In the genomic region with DNA sequence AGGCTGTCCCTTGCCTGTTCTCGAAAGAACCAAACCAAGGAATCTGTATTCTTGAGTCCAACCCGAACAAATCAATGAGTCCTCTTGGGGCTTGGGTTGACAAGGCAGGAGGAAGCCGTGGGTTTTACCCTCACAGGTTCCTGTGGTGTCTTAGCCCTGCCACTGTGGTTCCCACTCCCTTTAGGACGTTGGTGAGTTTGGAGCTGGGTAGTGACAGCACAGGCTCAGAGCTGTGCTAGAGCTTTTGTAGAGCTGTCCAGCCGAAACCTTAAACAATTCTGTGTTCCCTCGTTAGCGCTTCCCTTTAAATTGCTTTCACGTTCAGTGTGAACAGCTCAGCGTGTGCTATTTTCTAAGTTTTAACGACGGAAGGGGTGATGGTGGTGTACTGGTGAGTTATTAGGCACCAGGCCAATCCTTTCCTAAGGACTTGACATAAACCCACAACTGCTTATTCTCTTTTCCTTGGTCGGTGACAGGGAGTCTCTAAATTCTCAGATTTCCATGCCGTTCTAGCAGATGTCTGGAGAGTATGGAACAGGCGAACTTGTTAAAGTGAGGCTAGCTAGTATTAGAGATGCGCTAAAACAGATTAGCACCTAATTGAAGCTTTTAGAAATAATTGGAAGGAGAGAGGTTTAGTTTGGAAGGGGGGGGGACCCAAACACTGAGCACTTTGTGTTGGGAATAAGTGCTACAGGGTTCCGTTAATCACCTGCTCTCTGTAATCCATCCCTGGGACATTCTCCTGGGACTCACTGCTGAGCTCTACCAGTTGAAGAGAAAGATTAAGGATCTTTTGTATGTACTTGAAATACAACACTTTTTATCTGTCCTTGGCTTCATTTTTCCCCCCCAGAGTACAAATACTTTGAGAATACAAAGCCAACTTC, we compare ENCODE assay signal across 28 mouse cellular contexts. TPM values are rescaled to one million over a fixed set of nuclear protein-coding genes. Genes with fewer than 3 reads are reported as not detected.
DNase-seq lines count a peak whose midpoint lies in the region; ATAC-seq and TF ChIP-seq lines count a peak whose summit lies in the region.
"Had no signal": no experiment of that assay in that cellular context is flagged by ENCODE, and none has a peak within 500 bp of the region (broad histone marks: within the 10 kb centered on the region; RNA-seq: fewer than 3 reads in every experiment).

No protein-coding gene starts in this region.

- H3K9ac ChIP-seq in embryonic facial prominence, embryonic 14.5 days (ENCODE audit: low read depth, low read length), result no peak overlapping the region
- H3K9ac ChIP-seq in forebrain, embryonic 16.5 days (replicated peaks; ENCODE audit: low read depth, low read length), result no peak overlapping the region
- H3K9ac ChIP-seq: embryonic facial prominence, embryonic 12.5 days; heart, embryonic 12.5 days; hindbrain, embryonic 14.5 days; kidney, embryonic 15.5 days; liver, embryonic 15.5 days; lung, embryonic 15.5 days; midbrain, embryonic 12.5 days; neural tube, embryonic 12.5 days had no signal

- 61% methylated on average over 16 of the region's 16 CpGs for WGBS in embryonic facial prominence, embryonic 14.5 days
- WGBS in embryonic facial prominence, embryonic 10.5 days, result 70% methylated on average over 16 of the region's 16 CpGs
- 56% methylated on average over 16 of the region's 16 CpGs for WGBS in kidney, adult 2 months
- WGBS in forebrain, embryonic 16.5 days, result 20% methylated on average over 16 of the region's 16 CpGs
- 83% methylated on average over 16 of the region's 16 CpGs for WGBS in hindbrain, embryonic 10.5 days

- no peaks in the 10 kb centered on the region for H3K4me1 ChIP-seq in embryonic facial prominence, embryonic 14.5 days (ENCODE audit: control insufficient read depth, insufficient read depth, low read length)
- peaks cover 6% of the 10 kb centered on the region; the same call in 1 of the 2 replicates for H3K4me1 ChIP-seq in embryonic facial prominence, embryonic 10.5 days
- no peaks in the 10 kb centered on the region for H3K4me1 ChIP-seq in kidney, adult 2 months (ENCODE audit: control insufficient read depth, insufficient read depth, low read length)
- peaks cover 2% of the 10 kb centered on the region; the same call in 1 of the 2 replicates for H3K4me1 ChIP-seq in forebrain, embryonic 16.5 days (replicated peaks; ENCODE audit: control insufficient read depth, insufficient read depth, low read length)
- H3K4me1 ChIP-seq in hindbrain, embryonic 10.5 days (replicated peaks), result no peaks in the 10 kb centered on the region
- H3K4me1 ChIP-seq: heart, embryonic 12.5 days; kidney, embryonic 15.5 days; liver, embryonic 15.5 days; lung, embryonic 15.5 days; midbrain, embryonic 12.5 days; neural tube, embryonic 12.5 days had no signal

- H3K27ac ChIP-seq in embryonic facial prominence, embryonic 14.5 days (replicated peaks; ENCODE audit: low read depth, low read length), result no peak overlapping the region
- no peak overlapping the region for H3K27ac ChIP-seq in embryonic facial prominence, embryonic 10.5 days (replicated peaks)
- 0 out of 2 replicates have a peak overlapping the region, but pooled peaks have one; percentile 3 for H3K27ac ChIP-seq in kidney, adult 2 months (ENCODE audit: insufficient read depth, low read depth, low read length)
- H3K27ac ChIP-seq in forebrain, embryonic 16.5 days (ENCODE audit: low read length), result no peak overlapping the region
- H3K27ac ChIP-seq in hindbrain, embryonic 10.5 days, result no peak overlapping the region
- H3K27ac ChIP-seq: embryonic facial prominence, embryonic 12.5 days; heart, adult 2 months; hindbrain, embryonic 14.5 days; kidney, embryonic 15.5 days; liver, embryonic 15.5 days; lung, embryonic 15.5 days; midbrain, embryonic 12.5 days; neural tube, embryonic 12.5 days had no signal

- H3K36me3 ChIP-seq in embryonic facial prominence, embryonic 14.5 days (ENCODE audit: control insufficient read depth, insufficient read depth, low read length), result no peaks in the 10 kb centered on the region
- H3K36me3 ChIP-seq in embryonic facial prominence, embryonic 10.5 days (replicated peaks), result no peaks in the 10 kb centered on the region
- H3K36me3 ChIP-seq in kidney, adult 2 months (ENCODE audit: control insufficient read depth, insufficient read depth, low read length), result peaks cover 4% of the 10 kb centered on the region; the same call in 1 of the 2 replicates
- H3K36me3 ChIP-seq in forebrain, embryonic 16.5 days (ENCODE audit: control insufficient read depth, insufficient read depth), result no peaks in the 10 kb centered on the region
- H3K36me3 ChIP-seq in hindbrain, embryonic 10.5 days, result no peaks in the 10 kb centered on the region
- H3K36me3 ChIP-seq: embryonic facial prominence, embryonic 12.5 days; G1E; heart, embryonic 12.5 days; kidney, embryonic 15.5 days; liver, embryonic 15.5 days; lung, embryonic 15.5 days; midbrain, embryonic 12.5 days; neural tube, embryonic 12.5 days had no signal

- H3K4me3 ChIP-seq in embryonic facial prominence, embryonic 14.5 days (ENCODE audit: low read depth, low read length), result no peak overlapping the region
- no peak overlapping the region for H3K4me3 ChIP-seq in embryonic facial prominence, embryonic 10.5 days
- no peak overlapping the region for H3K4me3 ChIP-seq in kidney, adult 2 months (ENCODE audit: insufficient read depth, low read depth, low read length)
- no peak overlapping the region for H3K4me3 ChIP-seq in forebrain, embryonic 16.5 days (replicated peaks; ENCODE audit: low read length)
- no peak overlapping the region for H3K4me3 ChIP-seq in hindbrain, embryonic 10.5 days
- H3K4me3 ChIP-seq: embryonic facial prominence, embryonic 12.5 days; heart, adult 2 months; heart, embryonic 12.5 days; kidney, embryonic 15.5 days; liver, embryonic 15.5 days; lung, embryonic 15.5 days; midbrain, embryonic 12.5 days; myocyte; neural tube, embryonic 12.5 days had no signal

- H3K27me3 ChIP-seq in embryonic facial prominence, embryonic 14.5 days (replicated peaks; ENCODE audit: control insufficient read depth, insufficient read depth, low read length), result no peaks in the 10 kb centered on the region
- no peaks in the 10 kb centered on the region for H3K27me3 ChIP-seq in embryonic facial prominence, embryonic 10.5 days (replicated peaks; ENCODE audit: low read depth, poor library complexity, severe bottlenecking)
- no peaks in the 10 kb centered on the region for H3K27me3 ChIP-seq in kidney, adult 2 months (replicated peaks; ENCODE audit: control insufficient read depth, insufficient read depth, low read length)
- H3K27me3 ChIP-seq in forebrain, embryonic 16.5 days (replicated peaks; ENCODE audit: control insufficient read depth, insufficient read depth, low read length), result no peaks in the 10 kb centered on the region
- no peaks in the 10 kb centered on the region for H3K27me3 ChIP-seq in hindbrain, embryonic 10.5 days (ENCODE audit: insufficient read depth, poor library complexity, severe bottlenecking)
- H3K27me3 ChIP-seq: embryonic facial prominence, embryonic 12.5 days; heart, embryonic 12.5 days; kidney, embryonic 15.5 days; liver, embryonic 15.5 days; lung, embryonic 15.5 days; midbrain, embryonic 12.5 days; neural tube, embryonic 12.5 days had no signal

- TF ChIP-seq POLR2A in kidney, adult 2 months (IDR thresholded peaks at IDR 0.05; ENCODE audit: low read depth, low read length), result no peak

- H3K4me2 ChIP-seq in embryonic facial prominence, embryonic 14.5 days (ENCODE audit: low read depth, low read length), result no peak overlapping the region
- H3K4me2 ChIP-seq in forebrain, embryonic 16.5 days (ENCODE audit: low read length), result no peak overlapping the region
- H3K4me2 ChIP-seq: embryonic facial prominence, embryonic 12.5 days; heart, embryonic 12.5 days; hindbrain, embryonic 14.5 days; kidney, embryonic 15.5 days; liver, embryonic 15.5 days; lung, embryonic 15.5 days; midbrain, embryonic 12.5 days; neural tube, embryonic 12.5 days had no signal

- no peak for TF ChIP-seq CTCF in kidney, adult 2 months (conservative IDR thresholded peaks at IDR 0.05; ENCODE audit: insufficient read depth, insufficient read length, low read depth, low read length)

- DNase-seq in embryonic facial prominence, embryonic 14.5 days (ENCODE audit: low spot score), result peak; percentile 29
- DNase-seq in embryonic facial prominence, embryonic 10.5 days (ENCODE audit: low spot score), result no peak
- no peak for DNase-seq in kidney, adult 2 months
- no peak for DNase-seq in kidney, postnatal 25 days
- no peak for DNase-seq in hindbrain, embryonic 10.5 days (ENCODE audit: low spot score)
- no peak for DNase-seq in adrenal gland, adult 8-10 months
- DNase-seq in lung, postnatal 4 days, result no peak
- DNase-seq: adrenal gland, postnatal 14 days; cerebellum, adult 18-20 months; cerebellum, postnatal 25 days; gastrocnemius, postnatal 25 days; heart, adult 2 months; heart, postnatal 4 days; kidney, postnatal 36 days; thymus, adult 2 months; thymus, postnatal 36 days had no signal

- H3K9me3 ChIP-seq in embryonic facial prominence, embryonic 14.5 days (ENCODE audit: control insufficient read depth, low read length), result no peaks in the 10 kb centered on the region
- no peaks in the 10 kb centered on the region for H3K9me3 ChIP-seq in embryonic facial prominence, embryonic 10.5 days
- no peaks in the 10 kb centered on the region for H3K9me3 ChIP-seq in forebrain, embryonic 16.5 days (ENCODE audit: control insufficient read depth, low read length)
- no peaks in the 10 kb centered on the region for H3K9me3 ChIP-seq in hindbrain, embryonic 10.5 days
- H3K9me3 ChIP-seq: embryonic facial prominence, embryonic 12.5 days; G1E; heart, embryonic 12.5 days; kidney, embryonic 15.5 days; liver, embryonic 15.5 days; lung, embryonic 15.5 days; midbrain, embryonic 12.5 days; neural tube, embryonic 12.5 days had no signal

- peak; percentile 50; the same call in 1 of the 2 replicates for ATAC-seq in embryonic facial prominence, embryonic 14.5 days (ENCODE audit: low read depth)
- peak; percentile 52 for ATAC-seq in forebrain, embryonic 16.5 days
- ATAC-seq: intestine, postnatal 0 days had no signal

RNA-seq across cellular contexts. Expression of a gene that starts 16.6 kb away (rescaled TPM):
- 1.9 and 2.2 TPM in 2 replicates for polyA plus RNA-seq in embryonic facial prominence, embryonic 14.5 days (2014; fragmentation: Nextera tagmentation; extraction: Ambion mirVana)
- 1.5 TPM in 2 replicates for polyA plus RNA-seq in embryonic facial prominence, embryonic 10.5 days (2016; fragmentation: Nextera tagmentation; extraction: Ambion mirVana)
- 917 and 1,191 TPM in 2 replicates for polyA plus RNA-seq in kidney, adult 2 months (2012; rRNA removed)
- 1.4 and 3.0 TPM in 2 replicates for polyA plus RNA-seq in forebrain, embryonic 16.5 days (2015; fragmentation: Nextera tagmentation; extraction: Ambion mirVana)
- 1.3 and 2.4 TPM in 2 replicates for polyA plus RNA-seq in hindbrain, embryonic 10.5 days (2016; fragmentation: Nextera tagmentation; extraction: Ambion mirVana)
- total RNA-seq in adrenal gland, adult 8-10 months (2022), result 1 to 10 TPM in 3 of 4 experiments, under 1 TPM in 1; 0.75 to 3.0 (median 2.3) TPM

Comparison
In these comparisons a context has a peak if more than half of its experiments do, and no peak if none do; other contexts are left out.
1. RNA of a gene that starts 16.6 kb away (polyA plus RNA-seq): 917 to 1,191 TPM in kidney, adult 2 months; 1.4 to 3.0 TPM in forebrain, embryonic 16.5 days, 1.9 to 2.2 TPM in embryonic facial prominence, embryonic 14.5 days, 1.5 TPM in embryonic facial prominence, embryonic 10.5 days and 1.3 to 2.4 TPM in hindbrain, embryonic 10.5 days; every median in the first group is over 100 times any median in the second.